ENCODE assay signal across 10 mouse cellular contexts in genomic region chr2:91835031-91835430, GRCm38 (mm10).
A peak's percentile ranks its signal among the peaks of the same experiment; 100 is the strongest.
DNase-seq lines count a peak whose midpoint lies in the region; ATAC-seq and TF ChIP-seq lines count a peak whose summit lies in the region.
"Had no signal": no experiment of that assay in that cellular context is flagged by ENCODE, and none has a peak within 500 bp of the region (broad histone marks: within the 10 kb centered on the region; RNA-seq: fewer than 3 reads in every experiment).

No protein-coding gene starts in this region.

- no peaks in the 10 kb centered on the region; the same call in 1 of the 2 replicates for H3K4me1 ChIP-seq in thymus, adult 2 months (replicated peaks; ENCODE audit: control insufficient read depth, insufficient read depth, low read length)
- no peaks in the 10 kb centered on the region for H3K4me1 ChIP-seq in hindbrain, postnatal 0 days (ENCODE audit: insufficient read depth, low read length)
- H3K4me1 ChIP-seq: embryonic facial prominence, embryonic 10.5 days had no signal

- no peak for TF ChIP-seq POLR2A in thymus, adult 2 months (IDR thresholded peaks at IDR 0.05; ENCODE audit: control insufficient read depth, extremely low read depth, insufficient read depth, low read length, poor library complexity)

- H3K27ac ChIP-seq in thymus, adult 2 months (ENCODE audit: control insufficient read depth, insufficient read depth, low read length): no peak overlapping the region
- H3K27ac ChIP-seq in hindbrain, postnatal 0 days: no peak overlapping the region
- H3K27ac ChIP-seq: embryonic facial prominence, embryonic 10.5 days had no signal

- no peak for TF ChIP-seq CTCF in thymus, adult 2 months (IDR thresholded peaks at IDR 0.05; ENCODE audit: borderline replicate concordance, control insufficient read depth, extremely low read depth, insufficient read depth, low read length, poor library complexity)
- no peak for TF ChIP-seq CTCF in hindbrain, postnatal 0 days (IDR thresholded peaks at IDR 0.05; ENCODE audit: low read depth)

- DNase-seq in thymus, adult 2 months: peak; percentile 12
- no peak for DNase-seq in thymus, adult 18-20 months
- DNase-seq in c-Kit-positive CD71-positive TER-119-positive erythroid progenitor cells, embryonic 14.5 days (ENCODE audit: low spot score): peak; percentile 59
- DNase-seq in frontal cortex, postnatal 25 days (ENCODE audit: low spot score in 2 of 2): no peak
- no peak for DNase-seq in hindbrain, postnatal 0 days (ENCODE audit: low spot score)
- DNase-seq in adrenal gland, postnatal 10 days: no peak
- DNase-seq: lung, adult 18-20 months had no signal

- H3K27me3 ChIP-seq in thymus, adult 2 months (ENCODE audit: control insufficient read depth, insufficient read depth, low read length): no peaks in the 10 kb centered on the region
- no peaks in the 10 kb centered on the region for H3K27me3 ChIP-seq in hindbrain, postnatal 0 days (ENCODE audit: insufficient read depth, low read length)

- WGBS in thymus, adult 2 months: 3% methylated on average over 1 of the region's 1 CpGs
- WGBS in hindbrain, postnatal 0 days: 76% methylated on average over 1 of the region's 1 CpGs

- no peak overlapping the region for H3K4me2 ChIP-seq in hindbrain, postnatal 0 days (ENCODE audit: low read depth, low read length)

- ATAC-seq in megakaryocyte, adult 5-6 weeks (ENCODE audit: poor library complexity, severe bottlenecking): peak; percentile 56
- ATAC-seq in hindbrain, postnatal 0 days: no peak
- ATAC-seq: forebrain, embryonic 14.5 days had no signal

- H3K36me3 ChIP-seq in thymus, adult 2 months (ENCODE audit: control insufficient read depth, insufficient read depth, low read length): no peaks in the 10 kb centered on the region
- H3K36me3 ChIP-seq in hindbrain, postnatal 0 days (ENCODE audit: insufficient read depth, low read length): no peaks in the 10 kb centered on the region

- H3K9me3 ChIP-seq in hindbrain, postnatal 0 days (ENCODE audit: low read length): no peaks in the 10 kb centered on the region
- H3K9me3 ChIP-seq: embryonic facial prominence, embryonic 10.5 days had no signal

- no peak overlapping the region for H3K4me3 ChIP-seq in thymus, adult 2 months (ENCODE audit: control insufficient read depth, insufficient read depth, low read length)
- H3K4me3 ChIP-seq in hindbrain, postnatal 0 days (ENCODE audit: low read length): no peak overlapping the region
- H3K4me3 ChIP-seq: embryonic facial prominence, embryonic 10.5 days had no signal

- no peak overlapping the region for H3K9ac ChIP-seq in hindbrain, postnatal 0 days (replicated peaks; ENCODE audit: low read length)

Comparison
In these comparisons a context has a peak if more than half of its experiments do, and no peak if none do; other contexts are left out.
1. DNase-seq: peak in thymus, adult 2 months (single experiment) and c-Kit-positive CD71-positive TER-119-positive erythroid progenitor cells, embryonic 14.5 days (single experiment); none in thymus, adult 18-20 months (0 of 2), frontal cortex, postnatal 25 days (0 of 2), hindbrain, postnatal 0 days (single experiment) and adrenal gland, postnatal 10 days (single experiment).